Mouse (Mus musculus) spleen, adult 2 months (tissue): ENCODE data around the gene Slc25a33.

Experiments used
- CTCF ChIP-seq: fragments of 200-500 bp; IDR thresholded peaks from 2 replicates; pipeline ENCODE4 v1.5.1; 2011; ENCODE audit warnings: mild to moderate bottlenecking, inconsistent platforms; ENCODE audit not compliant: insufficient read depth, insufficient read length, insufficient replicate concordance; ENCODE audit errors: extremely low read depth
- POLR2A ChIP-seq: fragments of 200-500 bp; IDR thresholded peaks from 2 replicates; pipeline ENCODE4 v1.6.1; 2011; ENCODE audit warnings: low read depth, low read length, inconsistent platforms

GRCm38 (mm10) chr4:149773408-149774093 is 526 bp downstream of the Slc25a33 start:
- no peak for TF ChIP-seq POLR2A
- TF ChIP-seq CTCF: no peak
